Mouse (Mus musculus): Measurements from ENCODE around the gene Mpp3.
"Not testable (repeated sequence)": the region's sequence is repeated elsewhere in the genome, so short reads cannot be mapped to it uniquely, and the experiment has no call there.

Mpp3 gene

GRCm38 (mm10) chr11:102008372-102008771, 19.9 kb downstream of the Mpp3 start:
- no peak for DNase-seq

GRCm38 (mm10) chr11:102006688-102007087, 21.6 kb downstream of the Mpp3 start:
- no peak for DNase-seq

- DNase-seq = no peak
These were observed 22.0 kb downstream of the Mpp3 start for GRCm38 (mm10) chr11:102006271-102006670.

GRCm38 (mm10) chr11:102004251-102004650, 24.0 kb downstream of the Mpp3 start:
- DNase-seq = no peak

GRCm38 (mm10) chr11:101999466-101999865, 28.8 kb downstream of the Mpp3 start:
- no peak for DNase-seq

- DNase-seq = no peak
These were observed 30.0 kb downstream of the Mpp3 start for GRCm38 (mm10) chr11:101998258-101998657.

- DNase-seq = no peak
These were observed 32.3 kb downstream of the Mpp3 start for GRCm38 (mm10) chr11:101995938-101996337.

GRCm38 (mm10) chr11:101994100-101994499, 34.2 kb downstream of the Mpp3 start:
- DNase-seq = no peak

- no peak for DNase-seq
These were observed 35.9 kb downstream of the Mpp3 start for GRCm38 (mm10) chr11:101992411-101992810.

- DNase-seq = no peak
These were observed 36.4 kb downstream of the Mpp3 start for GRCm38 (mm10) chr11:101991813-101992212.

- DNase-seq = no peak
These were observed 38.0 kb downstream of the Mpp3 start for GRCm38 (mm10) chr11:101990244-101990643.

GRCm38 (mm10) chr11:101986913-101987312, 41.3 kb downstream of the Mpp3 start, which contains the start of gene Dusp3:
Gene Dusp3, minus strand, starts transcription at chr11:101987013.
- DNase-seq = no peak

GRCm38 (mm10) chr11:101985990-101986389, 42.3 kb downstream of the Mpp3 start:
- peak; percentile 89 for DNase-seq

- DNase-seq = not testable (repeated sequence)
These were observed 42.8 kb downstream of the Mpp3 start for GRCm38 (mm10) chr11:101985450-101985849.

GRCm38 (mm10) chr11:101984054-101985025, 43.9 kb downstream of the Mpp3 start, which contains the start of gene Cfap97d1:
Gene Cfap97d1, plus strand, starts transcription at chr11:101984279.
- peak; percentile 98 for DNase-seq

GRCm38 (mm10) chr11:101983431-101983921, 44.8 kb downstream of the Mpp3 start:
- no peak for DNase-seq

- no peak for DNase-seq
These were observed 45.3 kb downstream of the Mpp3 start for GRCm38 (mm10) chr11:101982981-101983411.

GRCm38 (mm10) chr11:101981850-101982249, 46.4 kb downstream of the Mpp3 start:
- DNase-seq = peak; percentile 39

- DNase-seq = no peak
These were observed 47.6 kb downstream of the Mpp3 start for GRCm38 (mm10) chr11:101980603-101981157.

- DNase-seq = no peak
These were observed 49.1 kb downstream of the Mpp3 start for GRCm38 (mm10) chr11:101979140-101979539.

GRCm38 (mm10) chr11:101976949-101977348, 51.3 kb downstream of the Mpp3 start:
- DNase-seq = no peak

GRCm38 (mm10) chr11:101974923-101975322, 53.3 kb downstream of the Mpp3 start:
- DNase-seq = peak; percentile 46

- no peak for DNase-seq
These were observed 54.1 kb downstream of the Mpp3 start for GRCm38 (mm10) chr11:101974181-101974580.

GRCm38 (mm10) chr11:101973496-101973895, 54.8 kb downstream of the Mpp3 start:
- DNase-seq = no peak
